Comparison of ENCODE assay signal across 10 mouse cellular contexts in genomic region chr5:114413067-114413735, GRCm38 (mm10). TPM values are rescaled to one million over a fixed set of nuclear protein-coding genes. Genes with fewer than 3 reads are reported as not detected.
DNase-seq lines count a peak whose midpoint lies in the region; ATAC-seq and TF ChIP-seq lines count a peak whose summit lies in the region.
"Had no signal": no experiment of that assay in that cellular context is flagged by ENCODE, and none has a peak within 500 bp of the region (broad histone marks: within the 10 kb centered on the region; RNA-seq: fewer than 3 reads in every experiment).

No protein-coding gene starts in this region.

- peak; percentile 90 for ATAC-seq in lung, embryonic 16.5 days (ENCODE audit: low read depth)
- no peak for ATAC-seq in hindbrain, embryonic 16.5 days
- ATAC-seq: forebrain, embryonic 16.5 days had no signal

- H3K4me3 ChIP-seq in embryonic fibroblast, embryonic 13.5 days (ENCODE audit: insufficient read depth, low read length): no peak overlapping the region
- H3K4me3 ChIP-seq in kidney, adult 2 months (ENCODE audit: insufficient read depth, low read depth, low read length): no peak overlapping the region
- no peak overlapping the region for H3K4me3 ChIP-seq in lung, embryonic 16.5 days (ENCODE audit: low read length)
- no peak overlapping the region for H3K4me3 ChIP-seq in cerebellum, adult 2 months (replicated peaks; ENCODE audit: insufficient read depth, low read depth, low read length)
- no peak overlapping the region for H3K4me3 ChIP-seq in hindbrain, embryonic 16.5 days (ENCODE audit: low read length)

- TF ChIP-seq POLR2A in embryonic fibroblast, embryonic 13.5 days (IDR thresholded peaks at IDR 0.05; ENCODE audit: low read depth, low read length): no peak
- TF ChIP-seq POLR2A in kidney, adult 2 months (IDR thresholded peaks at IDR 0.05; ENCODE audit: low read depth, low read length): no peak
- no peak for TF ChIP-seq POLR2A in cerebellum, adult 2 months (IDR thresholded peaks at IDR 0.05; ENCODE audit: borderline replicate concordance, insufficient read depth, low read length)

- no peaks in the 10 kb centered on the region for H3K27me3 ChIP-seq in kidney, adult 2 months (replicated peaks; ENCODE audit: control insufficient read depth, insufficient read depth, low read length)
- H3K27me3 ChIP-seq in lung, embryonic 16.5 days (ENCODE audit: control insufficient read depth, insufficient read depth, low read depth, low read length): no peaks in the 10 kb centered on the region
- H3K27me3 ChIP-seq in cerebellum, adult 2 months (ENCODE audit: control insufficient read depth, insufficient read depth, low read length): no peaks in the 10 kb centered on the region
- H3K27me3 ChIP-seq in hindbrain, embryonic 16.5 days (replicated peaks; ENCODE audit: control insufficient read depth, insufficient read depth, low read length): no peaks in the 10 kb centered on the region

- no peak overlapping the region for H3K9ac ChIP-seq in lung, embryonic 16.5 days (ENCODE audit: low read length)
- H3K9ac ChIP-seq in hindbrain, embryonic 16.5 days (ENCODE audit: low read depth, low read length): no peak overlapping the region

- H3K9me3 ChIP-seq in lung, embryonic 16.5 days (ENCODE audit: control insufficient read depth, low read length): no peaks in the 10 kb centered on the region
- no peaks in the 10 kb centered on the region for H3K9me3 ChIP-seq in hindbrain, embryonic 16.5 days (ENCODE audit: control insufficient read depth, low read length)

- H3K4me2 ChIP-seq in lung, embryonic 16.5 days (ENCODE audit: low read depth, low read length): no peak overlapping the region
- no peak overlapping the region for H3K4me2 ChIP-seq in hindbrain, embryonic 16.5 days (ENCODE audit: low read length)

- H3K36me3 ChIP-seq in kidney, adult 2 months (ENCODE audit: control insufficient read depth, insufficient read depth, low read length): peaks cover 2% of the 10 kb centered on the region
- peaks cover 57% of the 10 kb centered on the region for H3K36me3 ChIP-seq in lung, embryonic 16.5 days (ENCODE audit: control insufficient read depth, insufficient read depth, low read length)
- peaks cover 63% of the 10 kb centered on the region for H3K36me3 ChIP-seq in hindbrain, embryonic 16.5 days (ENCODE audit: control insufficient read depth, insufficient read depth, low read length)

- H3K27ac ChIP-seq in embryonic fibroblast, embryonic 13.5 days (ENCODE audit: insufficient read depth, low read length): peak overlapping the region; percentile 47; the same call in 1 of the 2 replicates
- peak overlapping the region; percentile 48 for H3K27ac ChIP-seq in kidney, adult 2 months (ENCODE audit: insufficient read depth, low read depth, low read length)
- H3K27ac ChIP-seq in lung, embryonic 16.5 days (ENCODE audit: low read length): peak overlapping the region; percentile 81
- H3K27ac ChIP-seq in cerebellum, adult 2 months (ENCODE audit: insufficient read depth, low read length): no peak overlapping the region
- H3K27ac ChIP-seq in hindbrain, embryonic 16.5 days (ENCODE audit: low read depth, low read length): no peak overlapping the region

- DNase-seq in adrenal gland, adult (ENCODE audit: inconsistent age in 2 of 2, low spot score in 1 of 2): peak; percentile 84 to 87
- DNase-seq in adrenal gland, postnatal 4 days (ENCODE audit: low spot score in 2 of 2): no peak
- peak; percentile 76 for DNase-seq in kidney, adult 2 months
- no peak for DNase-seq in cerebellum, adult 9-10 months
- DNase-seq in cerebellum, adult 2 months: no peak
- DNase-seq: cerebellum, postnatal 10 days had no signal

- TF ChIP-seq CTCF in embryonic fibroblast, embryonic 13.5 days (IDR thresholded peaks at IDR 0.05; ENCODE audit: borderline replicate concordance, insufficient read depth, low read length): no peak
- TF ChIP-seq CTCF in kidney, adult 2 months (conservative IDR thresholded peaks at IDR 0.05; ENCODE audit: insufficient read depth, insufficient read length, low read depth, low read length): no peak
- no peak for TF ChIP-seq CTCF in cerebellum, adult 2 months (IDR thresholded peaks at IDR 0.05; ENCODE audit: borderline replicate concordance, insufficient read depth, low read depth, low read length)

- peaks cover 17% of the 10 kb centered on the region for H3K4me1 ChIP-seq in embryonic fibroblast, embryonic 13.5 days (ENCODE audit: control insufficient read depth, insufficient read depth, low read length)
- no peaks in the 10 kb centered on the region for H3K4me1 ChIP-seq in kidney, adult 2 months (ENCODE audit: control insufficient read depth, insufficient read depth, low read length)
- peaks cover 26% of the 10 kb centered on the region for H3K4me1 ChIP-seq in lung, embryonic 16.5 days (replicated peaks; ENCODE audit: control insufficient read depth, insufficient read depth, low read length)
- H3K4me1 ChIP-seq in cerebellum, adult 2 months (ENCODE audit: control insufficient read depth, insufficient read depth, low read length): no peaks in the 10 kb centered on the region
- H3K4me1 ChIP-seq in hindbrain, embryonic 16.5 days (ENCODE audit: control insufficient read depth, insufficient read depth, low read depth, low read length): no peaks in the 10 kb centered on the region

- WGBS in kidney, adult 2 months: 65% methylated on average over 16 of the region's 16 CpGs
- WGBS in lung, embryonic 16.5 days: 16% methylated on average over 16 of the region's 16 CpGs
- 88% methylated on average over 16 of the region's 16 CpGs for WGBS in cerebellum, adult 2 months
- WGBS in hindbrain, embryonic 16.5 days: 87% methylated on average over 16 of the region's 16 CpGs

RNA-seq across cellular contexts. Expression of gene Mmab, which starts 30.7 kb away (rescaled TPM):
- 10 to 100 TPM; 18.1 to 18.2 TPM for total RNA-seq in adrenal gland, postnatal 4 days (2021)
- 18.7 and 24.1 TPM in 2 replicates for polyA plus RNA-seq in embryonic fibroblast, embryonic 13.5 days (2011; ENCODE audit: insufficient read length, low read depth, missing spikeins)
- polyA plus RNA-seq in kidney, adult 2 months (2012; rRNA removed): 16.9 and 18.7 TPM in 2 replicates
- 29.8 and 31.7 TPM in 2 replicates for polyA plus RNA-seq in lung, embryonic 16.5 days (2015; fragmentation: Nextera tagmentation; extraction: Ambion mirVana)
- 16.9 and 19.2 TPM in 2 replicates for polyA plus RNA-seq in cerebellum, adult 2 months (2012; rRNA removed)
- 38.2 and 40.8 TPM in 2 replicates for polyA plus RNA-seq in hindbrain, embryonic 16.5 days (2015; fragmentation: Nextera tagmentation; extraction: Ambion mirVana)

RNA-seq across cellular contexts. Expression of gene Mvk, which starts 30.9 kb away (rescaled TPM):
- 10 to 100 TPM; 21.5 to 23.6 TPM for total RNA-seq in adrenal gland, postnatal 4 days (2021)
- polyA plus RNA-seq in embryonic fibroblast, embryonic 13.5 days (2011; ENCODE audit: insufficient read length, low read depth, missing spikeins): 24.4 and 26.3 TPM in 2 replicates
- polyA plus RNA-seq in kidney, adult 2 months (2012; rRNA removed): 25.2 and 27.0 TPM in 2 replicates
- 31.1 and 36.1 TPM in 2 replicates for polyA plus RNA-seq in lung, embryonic 16.5 days (2015; fragmentation: Nextera tagmentation; extraction: Ambion mirVana)
- polyA plus RNA-seq in cerebellum, adult 2 months (2012; rRNA removed): 37.1 and 38.8 TPM in 2 replicates
- polyA plus RNA-seq in hindbrain, embryonic 16.5 days (2015; fragmentation: Nextera tagmentation; extraction: Ambion mirVana): 75.8 and 86.9 TPM in 2 replicates

RNA-seq across cellular contexts. Expression of gene Ube3b, which starts 32.8 kb away (rescaled TPM):
- 10 to 100 TPM; 65.4 to 72.7 TPM for total RNA-seq in adrenal gland, postnatal 4 days (2021)
- 45.5 and 45.7 TPM in 2 replicates for polyA plus RNA-seq in embryonic fibroblast, embryonic 13.5 days (2011; ENCODE audit: insufficient read length, low read depth, missing spikeins)
- 70.9 and 81.9 TPM in 2 replicates for polyA plus RNA-seq in kidney, adult 2 months (2012; rRNA removed)
- polyA plus RNA-seq in lung, embryonic 16.5 days (2015; fragmentation: Nextera tagmentation; extraction: Ambion mirVana): 52.5 and 54.1 TPM in 2 replicates
- polyA plus RNA-seq in cerebellum, adult 2 months (2012; rRNA removed): 62.9 and 63.9 TPM in 2 replicates
- polyA plus RNA-seq in hindbrain, embryonic 16.5 days (2015; fragmentation: Nextera tagmentation; extraction: Ambion mirVana): 36.7 and 45.4 TPM in 2 replicates

RNA-seq across cellular contexts. Expression of gene Kctd10, which starts 32.9 kb away (rescaled TPM):
- 10 to 100 TPM; 77.9 to 82.8 TPM for total RNA-seq in adrenal gland, postnatal 4 days (2021)
- 165 and 206 TPM in 2 replicates for polyA plus RNA-seq in embryonic fibroblast, embryonic 13.5 days (2011; ENCODE audit: insufficient read length, low read depth, missing spikeins)
- polyA plus RNA-seq in kidney, adult 2 months (2012; rRNA removed): 63.5 and 63.8 TPM in 2 replicates
- 200 and 214 TPM in 2 replicates for polyA plus RNA-seq in lung, embryonic 16.5 days (2015; fragmentation: Nextera tagmentation; extraction: Ambion mirVana)
- polyA plus RNA-seq in cerebellum, adult 2 months (2012; rRNA removed): 42.5 and 44.3 TPM in 2 replicates
- 59.3 and 70.1 TPM in 2 replicates for polyA plus RNA-seq in hindbrain, embryonic 16.5 days (2015; fragmentation: Nextera tagmentation; extraction: Ambion mirVana)

Comparison
In these comparisons a context has a peak if more than half of its experiments do, and no peak if none do; other contexts are left out.
1. DNase-seq: peak in adrenal gland, adult (2 of 2) and kidney, adult 2 months (single experiment); none in adrenal gland, postnatal 4 days (0 of 2), cerebellum, adult 9-10 months (single experiment) and cerebellum, adult 2 months (0 of 2).
2. H3K27ac ChIP-seq: peak in embryonic fibroblast, embryonic 13.5 days (single experiment), kidney, adult 2 months (single experiment) and lung, embryonic 16.5 days (single experiment); none in cerebellum, adult 2 months (single experiment) and hindbrain, embryonic 16.5 days (single experiment).